Mouse (Mus musculus): Measurements from ENCODE around the gene Slc38a1. TPM values are rescaled to one million over a fixed set of nuclear protein-coding genes. Genes with fewer than 3 reads are reported as not detected.

Gene Slc38a1
- total RNA-seq (2012; rRNA removed) (39.1 and 39.4 TPM in 2 replicates), total RNA-seq (2014; rRNA removed) (18.8 and 22.5 TPM in 2 replicates), polyA plus RNA-seq (2012; ENCODE audit: insufficient read length, low read depth) (70.3 and 79.0 TPM in 2 replicates)

DNA sequence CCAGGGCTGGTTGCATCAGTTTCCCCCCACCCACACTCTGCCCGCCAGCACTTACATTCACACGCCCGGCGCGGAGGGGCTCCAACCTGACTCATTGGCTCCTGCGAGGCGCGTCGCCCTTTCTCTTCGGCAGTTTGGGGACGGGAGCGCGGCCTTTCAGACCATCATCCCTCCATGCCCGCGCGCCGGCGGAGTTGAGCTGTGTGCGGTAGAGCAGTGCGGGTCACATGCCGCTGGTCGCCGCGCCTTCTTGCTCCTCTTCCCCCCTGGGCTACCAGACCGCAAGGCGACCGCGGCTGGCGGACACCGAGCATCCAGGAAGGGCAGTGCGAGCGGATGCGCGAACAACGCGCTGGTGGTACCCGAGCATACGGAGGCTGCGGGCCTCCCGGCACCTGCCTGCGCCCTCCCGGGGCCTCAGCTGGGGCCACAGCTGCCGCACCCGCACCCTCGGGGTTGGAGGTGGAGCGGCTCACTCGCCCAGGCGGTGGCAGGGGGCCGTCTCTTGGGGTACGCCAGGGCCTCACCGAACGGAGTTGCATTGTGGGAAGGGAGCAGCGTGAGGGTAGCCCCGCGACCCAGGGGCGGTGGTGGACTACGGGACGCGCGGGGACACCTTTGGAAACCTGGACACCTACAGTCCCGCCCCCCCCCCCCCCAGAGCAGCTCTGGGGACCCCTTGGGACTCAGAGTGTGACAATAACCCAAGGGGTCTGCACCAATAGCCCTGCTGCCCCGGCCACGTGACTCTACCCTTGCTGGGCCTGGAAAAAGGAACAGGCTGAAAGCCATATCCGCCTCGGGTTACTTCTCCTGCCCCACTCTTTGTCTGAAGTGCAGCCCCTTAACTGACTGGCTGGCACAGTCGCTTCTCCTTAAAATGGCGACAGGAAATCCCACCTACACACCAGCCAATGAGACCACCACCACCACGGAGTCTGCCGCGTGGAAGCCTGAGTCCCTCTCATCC lies at the start of gene Slc38a1:
Gene Slc38a1, minus strand, starts transcription at position 478 of the 970 bp plus-strand sequence.
- dilution Hi-C loops (cut with MboI; ENCODE audit: extremely low pct_ligation_motif_present, extremely low pct_unique_long_range_greater_than_20kb, low sequenced_read_pairs): no loop called here
- TF ChIP-seq MXI1 (IDR thresholded peaks at IDR 0.05; ENCODE audit: low read depth, low read length) (peak; percentile 56; the same call in 1 of the 2 replicates), ZC3H11A (IDR thresholded peaks at IDR 0.05; ENCODE audit: low read depth, low read length) (no peak), SMC3 (IDR thresholded peaks at IDR 0.05; ENCODE audit: low read depth, low read length) (no peak), ZMIZ1 (IDR thresholded peaks at IDR 0.05; ENCODE audit: low read depth, low read length) (0 out of 2 replicates have a peak, but pooled peaks have one; percentile 13), PAX5 (IDR thresholded peaks at IDR 0.05; ENCODE audit: low read length) (no peak), MYC (IDR thresholded peaks at IDR 0.05; ENCODE audit: low read depth, low read length) (peak; percentile 76), USF2 (conservative IDR thresholded peaks at IDR 0.05; ENCODE audit: low read depth, low read length) (peak; percentile 67), ZNF384 (IDR thresholded peaks at IDR 0.05; ENCODE audit: low read depth, low read length) (no peak), MAX (IDR thresholded peaks at IDR 0.05; ENCODE audit: low read length) (peak; percentile 69; the same call in 1 of the 2 replicates), CHD1 (IDR thresholded peaks at IDR 0.05; ENCODE audit: low read depth, low read length) (peak; percentile 74; the same call in 1 of the 2 replicates), UBTF (IDR thresholded peaks at IDR 0.05; ENCODE audit: low read depth, low read length) (peak; percentile 36; the same call in 1 of the 2 replicates), KAT2A (IDR thresholded peaks at IDR 0.05; ENCODE audit: insufficient replicate concordance, low read length) (no peak), BHLHE40 (IDR thresholded peaks at IDR 0.05; ENCODE audit: low read depth, low read length) (peak; percentile 22; the same call in 1 of the 2 replicates), POLR2A (IDR thresholded peaks at IDR 0.05; ENCODE audit: low read depth, low read length) (peak; percentile 64), MAZ (IDR thresholded peaks at IDR 0.05; ENCODE audit: low read depth, low read length) (peak; percentile 72; the same call in 1 of the 2 replicates), NELFE (IDR thresholded peaks at IDR 0.05; ENCODE audit: low read depth, low read length) (peak; percentile 20; the same call in 1 of the 2 replicates), IRF4 (IDR thresholded peaks at IDR 0.05; ENCODE audit: low read depth, low read length) (no peak), TBP (conservative IDR thresholded peaks at IDR 0.05; ENCODE audit: low read depth, low read length) (0 out of 2 replicates have a peak, but pooled peaks have one; percentile 54), TCF12 (IDR thresholded peaks at IDR 0.05; ENCODE audit: low read depth, low read length) (peak; percentile 40; the same call in 1 of the 2 replicates), E2F4 (IDR thresholded peaks at IDR 0.05; ENCODE audit: insufficient replicate concordance, low read depth, low read length) (no peak), NRF1 (IDR thresholded peaks at IDR 0.05; ENCODE audit: low read depth, low read length) (peak; percentile 38; the same call in 1 of the 2 replicates), JUND (conservative IDR thresholded peaks at IDR 0.05; ENCODE audit: low read depth, low read length) (no peak), USF1 (IDR thresholded peaks at IDR 0.05; ENCODE audit: low read depth, low read length) (peak; percentile 84), CHD2 (IDR thresholded peaks at IDR 0.05; ENCODE audit: low read length) (no peak)
- DNase-seq (ENCODE audit: extremely low read depth): peak; percentile 70

More for the DNA sequence above, at the start of gene Slc38a1:
- in situ Hi-C loops (cut with MboI; ENCODE audit: low pct_ligation_motif_present, low pct_unique_long_range_greater_than_20kb, low sequenced_read_pairs): no loop called here
- Histone ChIP-seq H3K4me1 (ENCODE audit: control insufficient read depth in 1 of 2, insufficient read depth in 2 of 2) (peaks cover 6 to 21% of the 10 kb centered on the region in 2 experiments; a peak in 3 of 4 replicates), H3K4me3 (replicated peaks in 1 of 3; ENCODE audit: low read depth in 2 of 3, low read length in 2 of 3, poor library complexity in 1 of 3) (peak within 1 kb of the TSS; percentile 90 to 96 (median 92)), H3K27me3 (replicated peaks) (no peaks in the 10 kb centered on the region), H3K36me3 (replicated peaks in 1 of 2; ENCODE audit: control insufficient read depth in 1 of 2, insufficient read depth in 1 of 2, low read length in 1 of 2) (peaks cover 0 to 3% of the 10 kb centered on the region in 2 experiments), H3K9me3 (replicated peaks; ENCODE audit: low read length) (no peaks in the 10 kb centered on the region), H3K9ac (ENCODE audit: insufficient read depth, low read depth) (peak within 1 kb of the TSS; percentile 97), H3K4me2 (ENCODE audit: insufficient read depth, low read depth, poor library complexity, severe bottlenecking) (peak within 1 kb of the TSS; percentile 86), H3K27ac (ENCODE audit: insufficient read depth, low read depth) (peak within 1 kb of the TSS; percentile 97), H3K79me2 (replicated peaks; ENCODE audit: control insufficient read depth, extremely low read depth, insufficient read depth, poor library complexity, severe bottlenecking) (peaks cover 35% of the 10 kb centered on the region)

Measured in CH12.LX (cell line).